Mouse (Mus musculus): ENCODE measurements around the gene Soat2. TPM values are rescaled to one million over a fixed set of nuclear protein-coding genes. Genes with fewer than 3 reads are reported as not detected.
"Not testable (repeated sequence)": the region's sequence is repeated elsewhere in the genome, so short reads cannot be mapped to it uniquely, and the experiment has no call there.

Soat2 gene
- polyA plus RNA-seq, 1 experiment from 2014 or later: 0.42 TPM

DNA sequence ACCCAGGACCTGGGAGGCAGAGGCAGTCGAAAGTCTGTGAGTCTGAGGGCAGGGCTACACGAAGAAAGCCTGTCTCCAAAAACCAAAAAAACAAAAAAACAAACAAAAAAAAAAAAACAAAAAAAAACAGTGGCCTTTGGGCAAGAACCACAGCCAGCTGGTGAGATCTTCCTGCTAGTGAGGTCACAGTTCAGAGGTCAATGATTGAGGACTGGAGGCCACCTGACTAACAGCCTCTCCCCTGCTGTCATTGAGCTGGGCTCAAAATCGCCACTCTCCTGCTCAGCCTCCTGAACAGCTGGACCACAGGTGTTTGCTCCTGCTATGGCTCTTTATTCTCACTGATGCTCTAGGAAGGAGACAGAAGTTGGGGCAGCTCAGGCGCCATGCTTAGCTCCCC lies 2.3 kb downstream of the Soat2 start:
- Histone ChIP-seq H3K4me3 (ENCODE audit: low read length) (no peak overlapping the region), H3K27ac (ENCODE audit: low read length) (no peak overlapping the region), H3K4me1 (ENCODE audit: control insufficient read depth, insufficient read depth, low read length) (peaks cover 7% of the 10 kb centered on the region), H3K4me2 (ENCODE audit: low read depth, low read length) (no peak overlapping the region), H3K36me3 (ENCODE audit: control insufficient read depth, insufficient read depth) (no peaks in the 10 kb centered on the region), H3K9me3 (replicated peaks; ENCODE audit: control insufficient read depth, low read length) (0 out of 2 replicates have a peak, but pooled peaks cover 3% of the 10 kb centered on the region), H3K9ac (ENCODE audit: low read length) (no peak overlapping the region), H3K27me3 (ENCODE audit: control insufficient read depth, insufficient read depth, low read length) (no peaks in the 10 kb centered on the region)
- 59% methylated on average over 4 of the region's 4 CpGs for WGBS
- no peak for ATAC-seq (replicated peaks; ENCODE audit: extremely low read depth, insufficient read depth, low FRiP score)

DNA sequence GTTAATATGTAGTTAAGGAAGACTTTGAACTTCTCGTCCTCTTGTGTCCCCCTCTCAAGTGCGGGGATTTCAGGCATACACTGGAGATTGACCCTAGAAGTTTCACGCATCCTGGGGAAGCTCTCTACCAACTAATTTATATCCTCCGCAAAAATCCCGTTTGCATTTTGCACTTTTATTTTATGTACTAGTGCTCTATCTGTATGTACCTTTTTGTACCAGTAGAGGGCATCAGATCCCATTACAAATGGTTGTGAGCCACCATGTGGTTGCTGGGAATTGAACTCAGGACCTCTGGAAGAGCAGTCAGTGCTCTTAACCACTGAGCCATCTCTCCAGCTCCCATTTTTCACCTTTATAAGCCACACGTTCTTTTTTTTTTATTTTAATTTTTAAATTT lies 4.7 kb downstream of the Soat2 start:
- ATAC-seq (replicated peaks; ENCODE audit: extremely low read depth, insufficient read depth, low FRiP score); H3K4me3 ChIP-seq (ENCODE audit: low read length); H3K27me3 ChIP-seq (ENCODE audit: control insufficient read depth, insufficient read depth, low read length); H3K9ac ChIP-seq (ENCODE audit: low read length); H3K4me1 ChIP-seq (ENCODE audit: control insufficient read depth, insufficient read depth, low read length); H3K27ac ChIP-seq (ENCODE audit: low read length); H3K36me3 ChIP-seq (ENCODE audit: control insufficient read depth, insufficient read depth); H3K9me3 ChIP-seq (replicated peaks; ENCODE audit: control insufficient read depth, low read length); H3K4me2 ChIP-seq (ENCODE audit: low read depth, low read length): not testable (repeated sequence)
- WGBS: 91% methylated on average over 6 of the region's 6 CpGs

DNA sequence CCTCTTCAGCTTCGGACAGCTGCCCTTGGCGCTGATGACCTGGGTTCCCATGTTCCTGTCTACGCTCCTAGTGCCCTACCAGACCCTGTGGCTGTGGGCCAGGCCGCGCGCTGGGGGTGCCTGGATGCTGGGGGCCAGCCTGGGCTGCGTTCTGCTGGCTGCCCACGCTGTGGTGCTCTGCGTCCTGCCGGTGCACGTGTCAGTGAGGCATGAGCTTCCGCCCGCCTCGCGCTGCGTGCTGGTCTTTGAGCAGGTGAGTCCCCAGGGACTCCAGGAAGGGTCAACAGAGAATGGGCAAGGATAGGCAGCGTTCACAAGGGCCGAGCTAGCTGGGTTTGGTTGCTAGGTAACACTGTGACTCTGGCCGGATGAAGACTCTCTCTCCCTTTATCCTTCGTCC lies 6.5 kb downstream of the Soat2 start:
- Histone ChIP-seq H3K9me3 (replicated peaks; ENCODE audit: control insufficient read depth, low read length) (0 out of 2 replicates have a peak, but pooled peaks cover 3% of the 10 kb centered on the region), H3K27ac (ENCODE audit: low read length) (no peak overlapping the region), H3K4me2 (ENCODE audit: low read depth, low read length) (no peak overlapping the region), H3K9ac (ENCODE audit: low read length) (no peak overlapping the region), H3K36me3 (ENCODE audit: control insufficient read depth, insufficient read depth) (no peaks in the 10 kb centered on the region), H3K27me3 (ENCODE audit: control insufficient read depth, insufficient read depth, low read length) (no peaks in the 10 kb centered on the region), H3K4me3 (ENCODE audit: low read length) (no peak overlapping the region), H3K4me1 (ENCODE audit: control insufficient read depth, insufficient read depth, low read length) (no peaks in the 10 kb centered on the region)
- WGBS: 47% methylated on average over 20 of the region's 20 CpGs
- ATAC-seq (replicated peaks; ENCODE audit: extremely low read depth, insufficient read depth, low FRiP score): no peak

DNA sequence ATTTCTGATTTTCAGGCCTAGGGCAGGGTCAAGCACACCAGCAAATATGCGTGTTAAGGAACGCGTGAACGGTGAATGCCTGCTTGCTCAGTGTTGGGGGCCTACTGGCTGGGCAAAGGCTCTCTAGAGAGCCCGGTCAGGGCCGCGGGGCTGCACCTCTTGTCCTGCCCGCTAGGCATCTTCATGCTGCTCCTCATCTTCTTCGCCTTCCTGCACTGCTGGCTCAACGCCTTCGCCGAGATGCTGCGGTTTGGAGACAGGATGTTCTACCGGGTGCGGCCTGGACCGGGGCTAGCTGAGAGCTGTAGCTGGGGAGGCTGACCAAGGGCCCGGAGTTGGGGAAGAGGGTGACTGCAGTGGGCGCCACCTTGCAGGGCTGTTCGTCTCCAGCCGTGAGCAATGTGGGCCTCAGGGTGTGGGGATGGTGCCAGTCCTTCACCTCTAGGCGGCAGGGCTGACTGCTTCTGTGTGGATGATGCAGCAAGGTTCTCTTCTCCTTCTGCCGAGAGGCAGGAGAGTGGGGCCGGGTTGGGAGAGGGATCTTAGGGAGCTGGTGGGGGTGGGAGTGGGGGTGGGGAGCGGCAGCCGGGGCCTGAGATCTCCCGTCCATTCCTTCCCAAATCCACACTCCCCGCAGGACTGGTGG lies 10.2 kb downstream of the Soat2 start:
- H3K27me3 ChIP-seq (ENCODE audit: control insufficient read depth, insufficient read depth, low read length): no peaks in the 10 kb centered on the region
- ATAC-seq (replicated peaks; ENCODE audit: extremely low read depth, insufficient read depth, low FRiP score): no peak
- H3K4me1 ChIP-seq (ENCODE audit: control insufficient read depth, insufficient read depth, low read length): no peaks in the 10 kb centered on the region
- H3K36me3 ChIP-seq (ENCODE audit: control insufficient read depth, insufficient read depth): no peaks in the 10 kb centered on the region
- H3K27ac ChIP-seq (ENCODE audit: low read length): no peak overlapping the region
- no peaks in the 10 kb centered on the region for H3K9me3 ChIP-seq (replicated peaks; ENCODE audit: control insufficient read depth, low read length)
- H3K4me3 ChIP-seq (ENCODE audit: low read length): no peak overlapping the region
- H3K9ac ChIP-seq (ENCODE audit: low read length): no peak overlapping the region
- 52% methylated on average over 26 of the region's 27 CpGs for WGBS
- H3K4me2 ChIP-seq (ENCODE audit: low read depth, low read length): no peak overlapping the region

DNA sequence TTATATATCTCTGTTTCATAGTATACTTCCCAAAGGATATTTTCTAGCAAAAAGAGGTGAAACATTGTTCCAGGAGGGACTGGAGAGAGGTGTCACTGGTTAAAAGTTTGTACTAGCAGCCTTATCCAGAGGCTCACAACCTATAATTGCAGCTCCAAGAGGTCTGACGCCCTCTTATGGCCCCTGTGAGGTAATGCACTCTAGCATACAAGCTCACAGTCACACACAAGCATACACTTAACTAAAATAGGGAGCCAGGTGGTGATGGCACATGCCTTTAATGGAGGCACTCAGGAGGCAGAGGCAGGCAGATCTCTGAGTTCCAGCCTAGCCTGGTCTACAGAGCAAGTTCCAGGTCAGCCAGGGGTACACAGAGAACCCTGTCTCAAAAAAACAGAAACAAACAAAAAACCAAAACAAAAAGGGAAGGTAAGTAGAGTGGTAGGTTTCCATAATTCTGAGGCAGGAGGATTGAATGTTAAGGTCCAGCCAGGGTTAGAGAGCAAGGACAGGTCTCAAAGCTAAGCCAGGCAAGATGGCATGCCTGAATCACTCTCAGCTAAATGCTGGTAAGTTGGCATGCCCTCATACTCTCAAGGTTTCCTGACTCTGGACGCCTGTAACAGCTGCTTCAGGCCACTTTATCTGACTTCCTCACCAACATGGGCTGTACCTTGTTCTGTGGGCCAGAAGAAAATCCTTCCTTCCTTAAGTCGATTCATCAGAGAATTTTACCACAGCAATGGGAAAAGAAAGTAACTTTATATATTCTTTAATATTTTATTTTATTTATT lies 13.8 kb downstream of the Soat2 start:
- Histone ChIP-seq H3K36me3 (ENCODE audit: control insufficient read depth, insufficient read depth) (no peaks in the 10 kb centered on the region), H3K4me3 (ENCODE audit: low read length) (no peak overlapping the region), H3K4me1 (ENCODE audit: control insufficient read depth, insufficient read depth, low read length) (peaks cover 12% of the 10 kb centered on the region), H3K27ac (ENCODE audit: low read length) (no peak overlapping the region), H3K4me2 (ENCODE audit: low read depth, low read length) (no peak overlapping the region), H3K9ac (ENCODE audit: low read length) (no peak overlapping the region), H3K27me3 (ENCODE audit: control insufficient read depth, insufficient read depth, low read length) (no peaks in the 10 kb centered on the region), H3K9me3 (replicated peaks; ENCODE audit: control insufficient read depth, low read length) (no peaks in the 10 kb centered on the region)
- WGBS: 54% methylated on average over 3 of the region's 3 CpGs
- no peak for ATAC-seq (replicated peaks; ENCODE audit: extremely low read depth, insufficient read depth, low FRiP score)

DNA sequence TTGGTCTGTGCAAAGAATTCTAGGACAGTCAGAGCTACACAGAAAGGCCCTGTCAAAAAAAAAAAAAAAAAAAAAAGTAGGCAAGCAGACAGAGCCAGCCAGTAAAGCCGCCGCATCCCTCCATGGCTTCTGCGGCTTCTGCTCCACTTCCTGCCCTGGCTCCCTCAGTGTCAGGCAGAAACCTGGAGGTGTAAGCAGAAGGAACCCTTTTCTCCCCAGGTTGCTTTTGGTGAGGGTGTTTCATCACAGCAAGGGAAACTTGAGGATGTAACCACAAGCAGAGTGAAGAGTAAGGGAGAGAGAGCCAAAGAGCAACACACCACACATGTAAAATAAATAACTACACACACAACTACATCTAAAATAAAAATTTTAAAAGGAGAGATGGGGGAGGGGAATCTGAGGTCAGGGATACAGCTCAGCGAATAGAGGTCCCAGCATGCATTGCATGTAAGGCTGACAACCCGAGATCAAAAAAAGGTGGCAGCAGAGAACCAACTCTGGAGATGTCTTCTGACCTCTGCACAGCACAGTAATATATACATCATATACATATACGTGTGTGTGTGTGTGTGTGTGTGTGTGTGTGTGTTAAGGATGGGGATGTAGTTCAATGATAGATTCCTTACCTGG lies 15.3 kb downstream of the Soat2 start:
- no peak overlapping the region for H3K27ac ChIP-seq (ENCODE audit: low read length)
- no peak overlapping the region for H3K4me2 ChIP-seq (ENCODE audit: low read depth, low read length)
- 45% methylated on average over 6 of the region's 6 CpGs for WGBS
- H3K4me3 ChIP-seq (ENCODE audit: low read length): no peak overlapping the region
- no peaks in the 10 kb centered on the region for H3K36me3 ChIP-seq (ENCODE audit: control insufficient read depth, insufficient read depth)
- no peak overlapping the region for H3K9ac ChIP-seq (ENCODE audit: low read length)
- H3K4me1 ChIP-seq (ENCODE audit: control insufficient read depth, insufficient read depth, low read length): peaks cover 12% of the 10 kb centered on the region
- no peak for ATAC-seq (replicated peaks; ENCODE audit: extremely low read depth, insufficient read depth, low FRiP score)
- H3K9me3 ChIP-seq (replicated peaks; ENCODE audit: control insufficient read depth, low read length): no peaks in the 10 kb centered on the region
- no peaks in the 10 kb centered on the region for H3K27me3 ChIP-seq (ENCODE audit: control insufficient read depth, insufficient read depth, low read length)

DNA sequence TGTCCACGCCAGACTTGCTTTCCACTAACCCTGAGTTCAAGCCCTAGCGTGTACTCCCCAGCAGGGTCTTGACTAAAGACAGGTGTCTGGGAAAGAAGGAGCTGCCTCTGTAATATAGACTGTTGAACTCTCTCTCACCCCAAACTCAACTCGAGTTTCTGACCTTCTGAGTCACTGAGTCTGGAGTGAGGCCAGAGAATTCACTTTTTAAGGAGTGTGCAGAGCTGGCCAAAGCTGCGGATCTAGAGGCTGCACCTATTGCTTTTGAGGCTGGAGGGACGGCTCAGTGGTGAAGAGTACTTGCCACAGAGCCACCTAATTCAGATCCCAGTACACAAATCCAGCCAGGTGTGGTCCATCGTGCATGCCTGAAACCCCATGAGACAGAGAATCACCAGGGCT lies 17.3 kb downstream of the Soat2 start:
- Histone ChIP-seq H3K27ac (ENCODE audit: low read length) (peak overlapping the region; percentile 57), H3K9ac (ENCODE audit: low read length) (peak overlapping the region; percentile 26; the same call in 1 of the 2 replicates), H3K36me3 (ENCODE audit: control insufficient read depth, insufficient read depth) (no peaks in the 10 kb centered on the region), H3K4me1 (ENCODE audit: control insufficient read depth, insufficient read depth, low read length) (peaks cover 12% of the 10 kb centered on the region), H3K9me3 (replicated peaks; ENCODE audit: control insufficient read depth, low read length) (no peaks in the 10 kb centered on the region), H3K4me3 (ENCODE audit: low read length) (no peak overlapping the region), H3K4me2 (ENCODE audit: low read depth, low read length) (no peak overlapping the region), H3K27me3 (ENCODE audit: control insufficient read depth, insufficient read depth, low read length) (no peaks in the 10 kb centered on the region)
- 31% methylated on average over 6 of the region's 6 CpGs for WGBS
- peak; percentile 67 for ATAC-seq (replicated peaks; ENCODE audit: extremely low read depth, insufficient read depth, low FRiP score)

DNA sequence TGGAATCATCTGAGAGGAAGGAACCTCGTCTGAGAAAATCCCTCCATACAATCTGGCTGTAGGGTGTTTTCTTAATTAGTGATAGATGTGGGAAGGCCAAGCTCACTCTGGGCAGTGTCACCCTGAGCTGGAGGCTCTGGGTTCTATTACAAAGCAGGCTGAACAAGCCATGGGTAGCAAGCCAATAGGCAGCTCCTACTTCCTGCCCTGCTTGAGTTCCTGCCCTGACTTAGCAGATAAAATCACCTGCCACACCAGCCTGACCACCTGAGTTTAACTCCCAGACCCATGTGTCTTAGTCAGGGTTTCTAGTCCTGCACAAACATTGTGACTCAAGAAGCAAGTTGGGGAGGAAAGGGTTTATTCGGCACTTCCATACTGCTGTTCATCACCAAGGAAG lies 18.7 kb downstream of the Soat2 start:
- H3K27ac ChIP-seq (ENCODE audit: low read length): no peak overlapping the region
- no peaks in the 10 kb centered on the region for H3K27me3 ChIP-seq (ENCODE audit: control insufficient read depth, insufficient read depth, low read length)
- peaks cover 12% of the 10 kb centered on the region for H3K4me1 ChIP-seq (ENCODE audit: control insufficient read depth, insufficient read depth, low read length)
- H3K9ac ChIP-seq (ENCODE audit: low read length): no peak overlapping the region
- H3K9me3 ChIP-seq (replicated peaks; ENCODE audit: control insufficient read depth, low read length): 0 out of 2 replicates have a peak, but pooled peaks cover under 1% of the 10 kb centered on the region
- H3K4me2 ChIP-seq (ENCODE audit: low read depth, low read length): no peak overlapping the region
- no peak for ATAC-seq (replicated peaks; ENCODE audit: extremely low read depth, insufficient read depth, low FRiP score)
- no peaks in the 10 kb centered on the region for H3K36me3 ChIP-seq (ENCODE audit: control insufficient read depth, insufficient read depth)
- 67% methylated on average over 2 of the region's 2 CpGs for WGBS
- no peak overlapping the region for H3K4me3 ChIP-seq (ENCODE audit: low read length)

DNA sequence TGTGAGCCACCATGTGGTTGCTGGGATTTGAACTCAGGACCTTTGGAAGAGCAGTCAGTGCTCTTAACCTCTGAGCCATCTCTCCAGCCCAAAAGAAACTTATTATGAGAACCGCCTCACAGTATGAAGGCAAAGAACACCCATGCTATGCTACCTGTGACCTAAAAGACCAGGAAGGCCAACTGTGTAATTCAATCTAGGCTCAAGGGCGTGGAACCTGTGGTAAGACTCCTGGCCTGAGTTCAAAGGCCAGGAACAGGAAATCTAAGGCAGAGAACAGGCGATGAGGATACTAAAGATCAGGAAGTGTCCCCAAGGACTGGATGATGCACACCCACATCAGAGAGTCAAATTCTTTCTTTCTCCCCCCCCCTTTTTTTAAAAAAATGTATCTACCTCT lies 23.3 kb downstream of the Soat2 start:
- Histone ChIP-seq H3K36me3 (ENCODE audit: control insufficient read depth, insufficient read depth) (peaks cover 9% of the 10 kb centered on the region; the same call in 1 of the 2 replicates), H3K9me3 (replicated peaks; ENCODE audit: control insufficient read depth, low read length) (peaks cover 6% of the 10 kb centered on the region), H3K4me2 (ENCODE audit: low read depth, low read length) (no peak overlapping the region), H3K4me1 (ENCODE audit: control insufficient read depth, insufficient read depth, low read length) (no peaks in the 10 kb centered on the region), H3K27me3 (ENCODE audit: control insufficient read depth, insufficient read depth, low read length) (no peaks in the 10 kb centered on the region), H3K4me3 (ENCODE audit: low read length) (no peak overlapping the region), H3K9ac (ENCODE audit: low read length) (no peak overlapping the region), H3K27ac (ENCODE audit: low read length) (no peak overlapping the region)
- 85% methylated on average over 3 of the region's 3 CpGs for WGBS
- no peak for ATAC-seq (replicated peaks; ENCODE audit: extremely low read depth, insufficient read depth, low FRiP score)

Data from heart, embryonic 16.5 days (tissue).